Mouse (Mus musculus) ZHBTc4 (cell line): Measurements from ENCODE around the gene Inpp5k.
A peak's percentile ranks its signal among the peaks of the same experiment; 100 is the strongest.
"Not testable (repeated sequence)": the region's sequence is repeated elsewhere in the genome, so short reads cannot be mapped to it uniquely, and the experiment has no call there.

Experiments
- DNase-seq: peaks from one replicate; pipeline ENCODE4 v3.0.0-alpha.2; 2011; ENCODE audit warnings: low read depth, low spot score

Gene Inpp5k

DNA sequence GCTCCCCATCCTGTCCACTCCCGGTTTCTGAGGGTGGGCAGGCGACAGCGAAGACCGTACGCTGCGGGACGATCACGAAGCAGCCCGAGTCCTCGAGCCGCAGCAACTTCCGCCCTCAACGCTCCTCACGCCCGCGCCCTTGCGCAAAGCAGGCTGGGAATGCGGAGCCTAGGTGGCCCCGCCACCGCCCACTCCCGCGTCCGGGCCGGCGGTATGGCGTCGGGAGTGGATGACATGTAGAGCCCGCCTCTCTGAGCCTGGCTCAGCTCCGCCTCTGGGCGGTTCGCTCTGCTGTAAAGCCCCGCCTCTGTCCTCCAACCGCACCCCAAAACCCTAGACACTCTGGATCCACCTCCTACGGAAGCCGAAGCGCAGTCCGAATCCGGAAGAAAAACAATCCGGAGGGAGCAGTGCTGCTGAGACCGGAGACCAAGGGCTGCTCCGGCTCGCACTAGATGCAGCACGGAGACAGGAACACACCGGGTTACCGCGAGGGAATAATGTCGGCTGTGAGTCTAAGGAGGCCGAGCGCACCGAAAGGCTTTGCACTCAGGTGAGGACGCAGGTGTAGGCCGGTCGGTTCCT is at the start of gene Inpp5k:
Gene Inpp5k, plus strand, starts transcription at position 344 of the 585 bp plus-strand sequence.
- DNase-seq, result peak; percentile 99

DNA sequence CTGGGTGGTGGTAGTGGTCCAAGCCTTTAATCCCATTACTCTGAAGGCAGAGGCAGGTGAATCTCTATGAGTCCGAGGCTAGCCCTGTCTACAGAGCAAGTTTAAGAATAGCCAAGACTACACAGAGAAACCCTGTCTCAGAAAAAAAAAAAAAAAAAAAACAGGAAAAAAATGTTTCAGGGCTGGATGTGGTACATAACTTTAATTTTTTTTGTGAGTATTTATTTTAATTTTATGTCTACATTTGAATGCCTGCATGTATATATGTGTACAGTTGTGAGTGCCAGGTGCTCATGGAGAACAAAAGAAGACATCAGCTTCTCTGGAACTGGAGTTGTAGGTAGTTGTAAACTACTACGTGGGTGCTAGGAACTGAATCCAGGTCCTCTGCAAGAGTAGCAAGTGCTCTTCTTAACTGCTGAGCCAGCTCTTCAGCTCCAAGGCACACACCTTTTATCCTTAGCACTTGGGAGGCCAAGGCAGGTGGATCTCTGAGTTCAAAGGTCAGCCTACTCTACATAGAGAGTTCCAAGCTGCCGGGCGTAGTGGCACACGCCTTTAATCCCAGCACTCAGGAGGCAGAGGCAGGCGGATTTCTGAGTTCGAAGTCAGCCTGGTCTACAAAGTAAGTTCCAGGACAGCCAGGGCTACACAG is 49.2 kb upstream of the Inpp5k start:
- DNase-seq, result peak; percentile 59

GRCm38 (mm10) chr11:75583521-75583920 is 47.3 kb upstream of the Inpp5k start:
- DNase-seq, result no peak

- no peak for DNase-seq
Observed at GRCm38 (mm10) chr11:75585061-75585460, 45.7 kb upstream of the Inpp5k start.

DNA sequence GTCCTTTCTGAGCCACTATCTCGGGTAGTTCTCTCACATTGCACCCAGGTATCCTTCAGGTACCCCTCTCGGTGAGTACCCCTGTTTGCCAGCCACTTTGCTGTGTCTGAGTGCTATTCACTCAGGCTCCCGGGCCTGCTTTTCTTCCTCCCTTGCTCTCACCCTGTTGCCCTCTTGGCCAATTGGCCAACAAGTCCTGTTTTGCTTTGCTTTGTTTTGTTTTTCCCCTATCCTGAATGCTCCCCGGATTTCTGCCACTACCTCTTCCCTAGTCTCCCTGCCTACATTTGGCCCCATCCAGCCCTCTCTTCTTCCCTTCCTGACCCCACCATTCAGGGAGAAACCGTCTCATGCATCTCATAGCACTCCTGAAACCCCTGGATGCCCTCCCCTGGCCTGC is 44.8 kb upstream of the Inpp5k start:
- no peak for DNase-seq

DNA sequence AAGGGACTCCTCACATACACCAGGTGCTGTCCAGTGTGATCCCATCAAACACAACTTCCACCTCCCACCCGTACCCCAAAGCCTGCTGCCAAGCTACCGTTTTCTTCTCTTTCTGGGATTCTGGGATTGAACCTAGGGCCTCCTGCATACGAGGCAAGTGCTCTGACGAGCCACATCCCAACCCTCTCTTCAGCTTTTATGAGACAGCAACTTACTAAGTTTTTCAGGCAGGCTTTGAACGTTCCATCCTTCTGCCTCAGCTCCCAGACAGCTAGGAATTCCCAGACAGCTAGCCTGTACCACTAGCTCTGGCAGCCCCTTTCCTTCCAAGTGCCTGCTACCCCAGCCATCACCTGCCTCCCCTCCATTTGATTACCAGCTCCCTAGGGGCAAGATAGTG is 43.8 kb upstream of the Inpp5k start:
- DNase-seq, result no peak

DNA sequence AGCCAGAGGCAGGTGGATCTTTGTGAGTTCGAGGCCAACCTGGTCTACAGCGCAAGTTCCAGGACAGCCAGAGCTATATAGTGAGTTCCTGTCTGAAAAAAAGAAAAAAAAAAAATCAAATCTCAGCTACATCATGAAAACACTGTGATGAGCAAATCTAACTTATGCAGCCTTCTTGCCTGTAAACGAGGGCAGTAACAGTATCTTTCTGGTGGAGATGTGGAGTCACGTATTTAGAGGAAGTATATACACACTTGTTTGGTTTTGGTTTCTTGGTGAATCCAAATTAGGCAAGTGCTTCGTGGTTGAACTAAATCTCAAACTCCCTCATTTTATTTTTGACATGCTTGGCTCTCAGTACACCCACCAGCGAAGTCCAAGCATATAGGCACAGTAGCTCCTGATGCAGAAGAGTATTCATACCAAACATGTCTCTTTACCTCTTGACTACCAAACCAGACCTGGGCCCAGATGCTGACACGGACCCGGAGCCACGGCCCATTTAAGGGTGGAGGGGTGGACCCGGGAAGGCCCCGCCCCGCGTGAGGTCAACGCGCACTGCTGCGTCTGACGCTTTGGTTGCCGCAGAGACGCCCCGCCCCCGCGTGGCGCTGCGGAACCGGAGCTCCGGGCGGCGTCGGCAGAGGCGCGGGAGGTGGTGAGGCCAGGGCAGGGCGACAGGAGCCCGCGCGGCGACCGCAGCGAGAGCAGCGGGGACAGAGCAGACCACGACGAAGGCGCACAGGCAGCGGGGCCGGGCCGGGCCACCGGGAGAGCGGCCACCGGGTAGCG is 43.1 kb upstream of the Inpp5k start, which contains the start of gene Pitpna:
Gene Pitpna, plus strand, starts transcription at position 605 of the 792 bp plus-strand sequence.
- peak; percentile 96 for DNase-seq

- no peak for DNase-seq
Observed at GRCm38 (mm10) chr11:75588285-75588941, 42.4 kb upstream of the Inpp5k start.

- DNase-seq, result no peak
Observed at GRCm38 (mm10) chr11:75592612-75593011, 38.2 kb upstream of the Inpp5k start.

DNA sequence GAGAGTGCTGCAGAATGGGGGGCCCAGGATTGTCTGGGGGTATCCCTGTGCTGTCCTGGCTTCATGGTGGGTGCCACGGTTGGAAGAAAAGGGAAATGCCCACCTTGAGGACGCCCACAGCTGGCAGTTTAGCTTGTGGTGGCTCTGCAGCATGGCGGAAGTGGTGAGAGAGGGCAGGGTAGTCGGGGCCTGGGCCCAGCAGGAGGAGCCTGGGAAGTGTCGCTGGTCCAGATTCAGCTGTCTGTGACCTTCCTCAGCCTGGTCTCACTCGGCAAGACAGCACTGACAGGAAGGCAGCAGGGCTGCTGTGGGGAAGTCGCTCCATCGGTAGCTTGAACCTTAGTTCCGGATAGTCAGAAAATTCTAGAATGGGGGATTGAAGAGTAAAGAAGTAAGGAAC is 36.4 kb upstream of the Inpp5k start:
- DNase-seq, result no peak

DNA sequence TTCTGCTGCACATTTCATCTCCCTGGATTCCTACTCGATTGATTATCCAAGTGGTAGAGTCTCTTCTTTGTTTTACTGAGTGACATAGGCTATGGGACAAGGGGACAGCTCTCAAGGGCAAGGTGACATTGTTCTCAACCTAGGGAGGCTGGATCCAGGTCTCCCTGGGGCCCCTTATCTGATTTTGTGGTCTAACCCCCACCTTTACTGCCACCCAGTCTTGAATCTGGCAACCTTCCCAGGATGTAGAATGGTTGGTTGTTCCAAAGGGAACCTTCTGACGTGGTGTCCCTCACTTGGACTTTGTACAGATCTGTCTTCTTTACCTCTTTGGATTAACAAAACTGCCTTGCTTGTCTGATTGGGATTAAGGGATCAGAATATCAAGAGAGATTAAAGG is 35.4 kb upstream of the Inpp5k start:
- no peak for DNase-seq

DNA sequence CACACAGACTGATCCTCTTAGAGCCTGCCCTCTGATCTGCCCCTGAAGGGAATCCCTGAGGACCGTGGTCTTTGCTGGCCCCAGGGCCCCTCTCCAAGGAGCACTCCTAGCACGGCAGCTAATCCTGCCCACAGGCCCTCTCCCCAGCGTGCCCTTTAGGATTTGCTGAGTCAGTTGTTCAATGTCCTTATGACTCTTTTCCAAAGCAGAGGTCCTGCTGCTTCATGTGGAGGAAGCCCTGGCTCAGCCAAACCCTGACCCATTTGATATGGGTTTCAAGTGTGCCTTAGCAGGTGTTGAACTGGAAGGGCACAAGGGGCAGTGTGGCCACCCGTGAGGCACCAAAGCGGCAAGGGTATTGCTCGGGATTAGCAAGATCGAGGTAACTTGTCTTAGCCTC is 35.0 kb upstream of the Inpp5k start:
- DNase-seq, result no peak

GRCm38 (mm10) chr11:75596726-75597255 is 34.0 kb upstream of the Inpp5k start:
- no peak for DNase-seq

DNA sequence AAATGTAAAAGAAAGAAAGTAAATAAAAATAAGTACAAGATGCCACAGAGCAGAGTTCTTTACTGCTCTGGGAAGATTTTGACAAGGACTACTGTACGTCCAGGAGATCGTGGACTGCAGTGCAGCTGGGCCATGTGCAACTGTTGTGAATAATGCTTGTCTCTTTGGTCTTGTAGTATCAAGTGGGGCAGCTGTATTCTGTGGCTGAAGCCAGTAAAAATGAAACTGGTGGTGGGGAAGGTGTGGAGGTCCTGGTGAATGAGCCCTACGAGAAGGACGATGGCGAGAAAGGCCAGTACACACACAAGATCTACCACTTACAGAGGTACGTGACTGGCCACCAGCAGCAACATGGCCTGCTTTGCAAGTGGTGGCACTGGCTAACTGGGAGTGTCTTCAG is 32.8 kb upstream of the Inpp5k start:
- no peak for DNase-seq

GRCm38 (mm10) chr11:75599802-75600201 is 31.0 kb upstream of the Inpp5k start:
- not testable (repeated sequence) for DNase-seq

DNA sequence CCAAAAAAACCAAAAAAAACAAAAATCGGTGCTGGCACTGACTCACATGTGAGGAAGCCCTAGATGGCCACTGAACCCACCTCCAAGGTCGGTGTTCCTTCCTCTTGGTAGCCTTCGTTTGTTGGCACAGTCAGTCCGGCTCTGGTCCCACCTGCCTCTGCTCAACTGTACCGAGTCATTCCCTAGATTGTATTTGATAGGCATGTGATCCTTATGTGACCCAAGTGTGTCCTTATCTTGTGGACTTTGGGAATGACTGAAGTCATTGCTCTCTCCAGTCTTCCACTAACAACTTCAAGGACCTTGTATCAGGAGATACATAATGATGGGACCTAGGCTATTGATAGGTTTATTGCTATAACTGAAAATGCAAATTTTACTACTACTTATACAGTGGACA is 26.0 kb upstream of the Inpp5k start:
- no peak for DNase-seq

DNA sequence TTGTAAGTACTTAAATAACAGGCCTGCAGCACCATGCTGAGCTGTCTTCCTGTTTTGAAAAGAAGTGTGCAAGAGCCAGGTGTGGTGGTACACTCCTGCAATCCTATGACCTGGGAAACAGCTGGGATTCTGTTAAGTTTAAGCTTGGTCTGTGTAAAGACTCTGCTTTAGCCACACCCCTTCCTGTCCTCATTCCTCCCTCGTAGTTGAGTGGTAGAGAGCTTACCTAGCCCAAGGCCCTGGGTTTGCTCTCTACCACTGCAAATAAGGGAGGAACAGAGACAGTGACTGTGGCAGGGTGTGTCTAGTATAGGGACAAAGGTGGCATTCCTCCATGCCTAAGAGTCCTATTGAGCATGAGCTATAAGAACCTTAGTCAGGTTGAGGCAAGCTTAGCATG is 25.5 kb upstream of the Inpp5k start:
- peak; percentile 84 for DNase-seq

DNA sequence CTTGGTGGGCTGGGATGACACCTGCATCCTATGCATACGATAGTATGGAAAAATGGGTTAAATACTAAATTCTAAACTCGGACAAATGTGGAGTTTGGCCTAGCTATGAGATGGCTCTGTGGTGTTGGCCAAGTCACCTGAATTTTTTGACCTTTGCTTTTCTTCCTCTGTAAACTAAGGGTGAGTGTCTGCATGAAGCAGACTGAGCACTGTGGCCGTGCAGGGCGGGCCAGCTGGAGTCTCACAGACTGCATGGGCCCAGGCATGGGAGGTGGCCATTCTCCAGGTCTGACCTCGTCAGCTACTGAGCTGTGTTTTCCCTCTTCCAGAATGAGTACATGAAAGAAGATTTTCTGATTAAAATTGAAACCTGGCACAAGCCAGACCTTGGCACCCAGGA is 22.0 kb upstream of the Inpp5k start:
- no peak for DNase-seq

GRCm38 (mm10) chr11:75610021-75610420 is 20.8 kb upstream of the Inpp5k start:
- peak; percentile 52 for DNase-seq

GRCm38 (mm10) chr11:75614769-75615168 is 16.0 kb upstream of the Inpp5k start:
- no peak for DNase-seq

- no peak for DNase-seq
Observed at GRCm38 (mm10) chr11:75615556-75615955, 15.2 kb upstream of the Inpp5k start.

- peak; percentile 75 for DNase-seq
Observed at GRCm38 (mm10) chr11:75619133-75619532, 11.7 kb upstream of the Inpp5k start.
